Mouse (Mus musculus) limb, embryonic 12.5 days (tissue): ENCODE data around the gene Ifitm7. TPM values are rescaled to one million over a fixed set of nuclear protein-coding genes. Genes with fewer than 3 reads are reported as not detected.
"Not testable (repeated sequence)": the region's sequence is repeated elsewhere in the genome, so short reads cannot be mapped to it uniquely, and the experiment has no call there.

ENCODE experiments used
- ATAC-seq: fragments of 200-750 bp; cut with Nextera tagmentation; 2 replicates; pipeline ENCODE4 v1.8.0; 2017; ENCODE audit warnings: low read depth, moderate TSS enrichment; ENCODE audit not compliant: insufficient number of reproducible peaks, insufficient read depth, low FRiP score, low TSS enrichment
- H3K27ac ChIP-seq: fragments of 300-500 bp; sonication (generic); 2 replicates; pipeline ENCODE4 v1.5.1; 2016; ENCODE audit warnings: mild to moderate bottlenecking, moderate library complexity
- H3K27me3 ChIP-seq: fragments of 300-500 bp; sonication (generic); 2 replicates; pipeline ENCODE4 v1.6.1; 2016; ENCODE audit warnings: mild to moderate bottlenecking, moderate library complexity
- H3K36me3 ChIP-seq: fragments of 300-500 bp; sonication (generic); 2 replicates; pipeline ENCODE4 v1.6.1; 2016; ENCODE audit warnings: mild to moderate bottlenecking, moderate library complexity
- H3K4me1 ChIP-seq: fragments of 300-500 bp; sonication (generic); replicated peaks from 2 replicates; pipeline ENCODE4 v1.6.1; 2016
- H3K4me2 ChIP-seq: fragments of 300-500 bp; sonication (generic); 2 replicates; pipeline ENCODE4 v1.6.1; 2016; ENCODE audit warnings: mild to moderate bottlenecking, moderate library complexity
- H3K4me3 ChIP-seq: fragments of 300-500 bp; sonication (generic); replicated peaks from 2 replicates; pipeline ENCODE4 v1.5.1; 2016; ENCODE audit warnings: mild to moderate bottlenecking
- H3K9ac ChIP-seq: fragments of 300-500 bp; sonication (generic); replicated peaks from 2 replicates; pipeline ENCODE4 v1.6.1; 2016; ENCODE audit warnings: mild to moderate bottlenecking, moderate library complexity
- H3K9me3 ChIP-seq: fragments of 300-500 bp; sonication (generic); 2 replicates; pipeline ENCODE4 v1.6.1; 2016; ENCODE audit warnings: mild to moderate bottlenecking, moderate library complexity
- WGBS: fragments of 180-500 bp; shearing (Covaris S2); methylation state at CpG from one replicate; pipeline ENCODE4 v1.1.7; 2016; 5-methylcytosine and 5-hydroxymethylcytosine counted together
- polyA plus RNA-seq: library from polyadenylated mRNA; unstranded; fragments of >200 nt; fragmentation: Nextera tagmentation; extraction: Ambion mirVana; gene quantifications from 2 replicates; pipeline ENCODE4 v1.2.1, GENCODE M21; 2016

The Ifitm7 gene
- polyA plus RNA-seq, 1 experiment from 2014 or later: 0.75 TPM

DNA sequence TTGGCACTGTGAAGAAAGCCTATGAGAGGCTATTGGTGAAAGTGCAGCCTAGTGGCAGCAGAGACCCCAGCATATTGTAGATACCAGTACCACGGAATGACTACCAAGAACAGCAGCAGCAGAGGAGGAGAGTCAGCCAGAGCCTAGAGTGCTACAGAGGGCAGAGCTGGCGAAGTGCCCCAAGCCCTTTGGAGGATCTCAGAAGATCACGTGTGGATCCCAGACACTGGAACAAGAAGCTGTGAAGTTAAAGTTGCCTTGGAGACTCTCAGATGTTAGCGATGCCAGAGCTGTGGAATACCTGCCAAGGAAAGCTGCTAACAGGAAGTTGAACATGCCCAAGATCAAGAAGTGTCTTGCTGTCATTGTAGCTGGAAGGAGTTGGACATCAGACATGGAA is 18.6 kb upstream of the Ifitm7 start:
- 94% methylated on average over 4 of the region's 4 CpGs for WGBS

DNA sequence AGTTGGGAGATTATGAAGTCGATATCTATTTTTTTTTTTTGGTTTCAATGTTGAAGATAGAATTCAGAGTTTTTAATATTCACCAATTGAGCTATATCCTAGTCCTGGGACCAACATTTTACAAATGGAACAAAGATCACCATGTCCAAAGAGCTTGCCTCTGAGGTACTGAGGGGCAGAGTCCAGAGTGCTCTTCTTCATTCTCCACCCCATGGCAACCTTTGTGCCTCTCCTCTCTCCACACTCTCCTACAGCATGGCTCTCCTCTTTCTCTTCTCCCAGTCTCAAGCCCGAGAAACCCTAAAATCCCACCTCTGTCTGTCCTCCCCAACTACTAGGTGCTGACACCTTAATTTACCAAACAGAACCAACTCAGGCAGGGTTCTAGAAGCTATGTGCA is 18.0 kb upstream of the Ifitm7 start:
- no peak overlapping the region for H3K4me3 ChIP-seq
- no peak overlapping the region for H3K9ac ChIP-seq
- no peak overlapping the region for H3K27ac ChIP-seq
- no peaks in the 10 kb centered on the region for H3K4me1 ChIP-seq
- no peaks in the 10 kb centered on the region for H3K27me3 ChIP-seq
- no peaks in the 10 kb centered on the region for H3K9me3 ChIP-seq
- ATAC-seq: no peak
- H3K36me3 ChIP-seq: no peaks in the 10 kb centered on the region
- H3K4me2 ChIP-seq: no peak overlapping the region
- 80% methylated on average over 2 of the region's 2 CpGs for WGBS

More for the DNA sequence above, 18.6 kb upstream of the Ifitm7 start:
- H3K27me3 ChIP-seq: no peaks in the 10 kb centered on the region
- ATAC-seq: no peak
- no peaks in the 10 kb centered on the region for H3K9me3 ChIP-seq
- no peak overlapping the region for H3K9ac ChIP-seq
- H3K4me2 ChIP-seq: no peak overlapping the region
- H3K36me3 ChIP-seq: no peaks in the 10 kb centered on the region
- no peak overlapping the region for H3K27ac ChIP-seq
- no peak overlapping the region for H3K4me3 ChIP-seq
- H3K4me1 ChIP-seq: no peaks in the 10 kb centered on the region

DNA sequence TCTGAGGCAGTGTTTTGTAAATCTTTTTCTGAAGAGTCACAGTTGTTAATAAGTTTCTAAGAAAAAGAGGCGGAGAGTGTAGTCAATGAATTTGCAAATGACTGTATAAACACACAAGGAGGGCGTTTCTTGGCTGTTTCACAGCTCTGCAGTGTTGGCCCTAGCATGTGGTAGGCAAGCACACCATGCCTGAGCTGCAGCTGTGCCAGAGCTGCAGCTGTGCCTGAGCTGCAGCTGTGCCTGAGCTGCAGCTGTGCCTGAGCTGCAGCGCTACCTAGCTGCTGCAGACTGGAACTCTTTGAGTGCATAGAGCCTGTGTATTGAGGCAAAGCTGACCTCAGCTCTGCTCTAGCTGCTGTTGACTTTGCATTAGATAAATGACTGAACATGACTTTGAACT is 17.5 kb upstream of the Ifitm7 start:
- H3K36me3 ChIP-seq: no peaks in the 10 kb centered on the region
- no peak overlapping the region for H3K9ac ChIP-seq
- H3K4me3 ChIP-seq: no peak overlapping the region
- H3K9me3 ChIP-seq: no peaks in the 10 kb centered on the region
- ATAC-seq: peak; percentile 78
- H3K4me2 ChIP-seq: no peak overlapping the region
- H3K4me1 ChIP-seq: no peaks in the 10 kb centered on the region
- 27% methylated on average over 3 of the region's 3 CpGs for WGBS
- no peak overlapping the region for H3K27ac ChIP-seq
- no peaks in the 10 kb centered on the region for H3K27me3 ChIP-seq

DNA sequence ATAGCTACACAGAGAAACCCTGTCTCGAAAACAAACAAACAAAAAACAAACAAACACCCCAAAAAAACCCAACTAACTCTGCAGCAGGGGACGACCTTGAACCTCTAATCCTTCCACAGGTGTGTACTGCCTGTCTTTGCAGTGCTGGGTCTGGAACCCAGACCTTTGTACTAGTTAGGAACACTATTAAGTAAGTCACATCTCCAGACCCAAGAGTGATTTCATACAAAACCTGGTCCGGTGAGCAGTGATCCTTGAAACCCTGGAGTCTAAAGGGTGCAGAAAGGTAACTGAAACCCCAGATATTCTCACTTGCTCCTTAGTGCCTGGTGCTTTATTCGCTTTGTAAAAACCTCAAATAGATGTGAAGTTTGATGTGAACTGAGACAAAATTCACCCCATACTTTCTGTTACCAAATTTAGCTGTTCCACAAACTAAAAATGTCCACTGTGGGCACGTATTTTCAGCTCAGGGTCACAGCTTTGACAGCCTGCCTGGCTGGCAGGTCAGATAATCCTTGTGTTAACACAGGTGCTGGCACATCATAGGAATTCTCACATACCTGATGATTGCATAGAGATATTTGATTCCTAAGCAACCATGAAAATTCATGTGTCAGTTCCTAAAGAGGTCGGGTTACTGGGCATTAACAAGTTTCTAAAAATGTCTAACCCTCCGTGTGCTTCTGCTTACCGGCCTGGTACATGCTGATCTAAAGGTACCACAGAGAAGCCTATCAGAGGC is 16.9 kb upstream of the Ifitm7 start:
- H3K9ac ChIP-seq: no peak overlapping the region
- no peak overlapping the region for H3K4me2 ChIP-seq
- no peaks in the 10 kb centered on the region for H3K27me3 ChIP-seq
- no peak overlapping the region for H3K27ac ChIP-seq
- 59% methylated on average over 8 of the region's 8 CpGs for WGBS
- H3K4me1 ChIP-seq: no peaks in the 10 kb centered on the region
- H3K36me3 ChIP-seq: no peaks in the 10 kb centered on the region
- no peak for ATAC-seq
- H3K4me3 ChIP-seq: no peak overlapping the region
- no peaks in the 10 kb centered on the region for H3K9me3 ChIP-seq

DNA sequence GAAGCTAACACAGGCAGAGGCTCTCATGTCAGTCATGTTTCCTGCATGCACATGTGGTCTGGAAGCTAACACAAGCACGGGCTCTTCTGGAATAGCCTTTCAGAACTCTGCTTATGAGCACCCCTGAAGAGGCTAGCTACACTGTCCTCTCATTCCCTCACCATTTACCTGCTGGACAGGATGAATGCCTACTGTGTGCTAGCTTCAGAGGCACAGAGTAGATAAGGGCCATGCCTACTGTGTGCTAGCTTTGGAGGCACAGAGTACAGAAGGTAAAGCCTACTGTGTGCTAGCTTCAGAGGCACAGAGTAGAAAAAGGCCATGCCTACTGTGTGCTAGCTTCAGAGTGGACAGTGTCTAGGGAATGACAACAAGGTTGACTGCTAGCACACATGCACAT is 7.8 kb upstream of the Ifitm7 start:
- no peak for ATAC-seq
- no peaks in the 10 kb centered on the region for H3K36me3 ChIP-seq

DNA sequence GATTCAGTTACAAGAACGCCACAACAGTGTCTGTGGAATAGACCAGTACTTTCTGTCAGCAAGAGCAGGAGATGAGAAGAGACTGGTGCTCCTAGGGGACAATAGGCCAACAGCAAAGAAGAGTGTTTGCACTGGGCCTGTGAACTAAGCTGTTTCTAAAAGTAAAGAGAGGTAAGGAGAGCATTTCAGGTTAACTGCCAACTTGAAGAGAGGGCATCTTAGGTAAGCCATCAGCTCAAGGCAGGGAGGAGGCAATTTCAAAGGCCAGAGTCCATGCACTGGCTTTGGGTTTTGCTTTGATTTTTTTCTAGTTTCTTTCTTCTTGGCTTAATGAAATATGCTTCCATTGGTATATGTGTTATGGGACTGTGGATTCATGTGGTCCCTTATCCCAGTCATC is 7.4 kb upstream of the Ifitm7 start:
- Histone ChIP-seq H3K27ac (no peak overlapping the region), H3K4me1 (no peaks in the 10 kb centered on the region), H3K4me2 (no peak overlapping the region), H3K4me3 (no peak overlapping the region), H3K9ac (no peak overlapping the region), H3K36me3 (no peaks in the 10 kb centered on the region), H3K27me3 (no peaks in the 10 kb centered on the region), H3K9me3 (no peaks in the 10 kb centered on the region)
- no peak for ATAC-seq
- WGBS: 84% methylated on average over 1 of the region's 1 CpGs

More for the DNA sequence above, 7.8 kb upstream of the Ifitm7 start:
- no peaks in the 10 kb centered on the region for H3K4me1 ChIP-seq
- no peak overlapping the region for H3K9ac ChIP-seq
- no peak overlapping the region for H3K27ac ChIP-seq
- H3K4me3 ChIP-seq: no peak overlapping the region
- H3K9me3 ChIP-seq: no peaks in the 10 kb centered on the region
- 77% methylated on average over 1 of the region's 1 CpGs for WGBS
- no peaks in the 10 kb centered on the region for H3K27me3 ChIP-seq
- no peak overlapping the region for H3K4me2 ChIP-seq

DNA sequence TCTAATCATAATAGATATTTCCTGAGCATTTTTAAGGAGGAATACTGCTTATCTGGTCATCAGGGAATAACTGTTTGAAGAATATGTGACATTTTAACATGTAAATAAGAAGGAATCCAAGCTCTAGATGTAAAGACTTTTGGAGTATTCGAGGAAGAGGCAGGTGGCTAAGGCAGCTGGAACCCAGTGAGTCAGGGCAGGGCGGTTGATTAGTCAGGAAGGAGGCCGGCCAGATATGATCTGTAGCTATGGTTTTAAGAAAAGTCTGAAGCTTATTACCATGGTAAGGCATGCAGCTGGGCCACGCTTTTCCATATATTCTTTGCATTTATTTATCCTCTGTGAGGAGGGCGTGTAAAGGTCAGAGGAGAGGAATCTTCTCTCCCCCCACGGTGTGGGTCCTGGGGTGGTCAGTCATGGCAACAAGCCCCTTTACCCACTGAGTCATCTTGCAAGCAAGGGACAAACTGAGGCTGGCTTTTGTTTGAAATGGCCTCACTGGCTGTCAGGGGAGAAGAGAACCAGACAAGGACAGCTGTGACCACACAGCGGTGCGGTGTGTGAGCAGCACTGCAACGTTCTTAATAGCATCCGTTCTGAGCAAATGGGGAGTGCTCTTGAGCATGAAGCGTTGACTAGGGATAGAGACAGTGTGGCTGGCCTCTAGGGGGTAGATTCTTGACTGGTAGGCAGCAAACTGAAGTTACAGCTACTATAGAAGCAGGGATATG is 6.0 kb upstream of the Ifitm7 start:
- Histone ChIP-seq H3K9me3 (no peaks in the 10 kb centered on the region), H3K36me3 (no peaks in the 10 kb centered on the region), H3K4me2 (no peak overlapping the region), H3K27ac (no peak overlapping the region), H3K4me1 (no peaks in the 10 kb centered on the region), H3K9ac (no peak overlapping the region), H3K4me3 (no peak overlapping the region), H3K27me3 (no peaks in the 10 kb centered on the region)
- no peak for ATAC-seq
- 85% methylated on average over 11 of the region's 11 CpGs for WGBS

DNA sequence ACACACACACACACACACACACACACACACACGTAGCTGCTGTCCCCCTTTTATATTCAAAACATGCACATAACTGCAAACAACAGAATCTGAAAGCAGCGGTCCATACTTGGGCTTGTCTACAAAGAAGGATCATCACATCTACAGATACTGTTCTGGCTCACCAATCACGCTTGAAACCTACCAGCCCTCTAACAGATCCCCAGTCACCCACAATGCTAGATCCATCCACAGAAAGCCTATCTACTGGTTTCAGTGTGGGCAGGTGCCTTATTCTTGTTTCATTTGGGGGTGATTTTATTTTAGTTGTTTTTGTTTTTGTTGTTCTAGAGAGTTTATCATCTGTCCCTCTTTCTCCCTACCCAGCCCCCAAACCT is 503 bp downstream of the Ifitm7 start:
- Histone ChIP-seq H3K4me1 (peaks cover 6% of the 10 kb centered on the region), H3K27me3 (no peaks in the 10 kb centered on the region), H3K4me2 (peak overlapping the region; percentile 80), H3K36me3 (no peaks in the 10 kb centered on the region), H3K9me3 (no peaks in the 10 kb centered on the region), H3K4me3 (peak overlapping the region; percentile 58), H3K9ac (peak overlapping the region; percentile 66; the same call in 1 of the 2 replicates), H3K27ac (no peak overlapping the region)
- ATAC-seq: peak; percentile 52; the same call in 1 of the 2 replicates
- 62% methylated on average over 3 of the region's 3 CpGs for WGBS

DNA sequence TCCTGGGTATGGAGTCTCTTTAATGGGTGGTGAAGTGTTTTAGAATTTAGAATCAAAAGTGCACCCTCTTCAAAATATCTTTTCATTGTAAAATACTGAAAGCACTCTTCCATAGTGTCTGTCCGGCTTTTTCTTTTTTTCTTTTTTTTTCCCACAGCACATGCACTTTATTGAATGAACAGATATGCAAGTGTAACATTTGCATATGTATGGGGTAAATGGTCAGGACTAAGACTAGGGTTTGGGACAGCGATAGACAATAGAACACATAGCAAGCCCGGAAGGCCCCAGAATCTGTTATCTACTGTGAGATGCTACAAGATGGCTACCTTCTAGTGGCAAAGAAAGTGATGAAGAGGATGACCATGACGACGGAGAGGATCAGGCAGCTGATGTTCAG is 3.5 kb downstream of the Ifitm7 start:
- no peak overlapping the region for H3K4me3 ChIP-seq
- H3K9ac ChIP-seq: no peak overlapping the region
- H3K27ac ChIP-seq: no peak overlapping the region
- H3K9me3 ChIP-seq: no peaks in the 10 kb centered on the region
- H3K4me1 ChIP-seq: peaks cover 6% of the 10 kb centered on the region
- no peak overlapping the region for H3K4me2 ChIP-seq
- H3K36me3 ChIP-seq: no peaks in the 10 kb centered on the region
- H3K27me3 ChIP-seq: no peaks in the 10 kb centered on the region
- no peak for ATAC-seq
- 90% methylated on average over 5 of the region's 5 CpGs for WGBS

DNA sequence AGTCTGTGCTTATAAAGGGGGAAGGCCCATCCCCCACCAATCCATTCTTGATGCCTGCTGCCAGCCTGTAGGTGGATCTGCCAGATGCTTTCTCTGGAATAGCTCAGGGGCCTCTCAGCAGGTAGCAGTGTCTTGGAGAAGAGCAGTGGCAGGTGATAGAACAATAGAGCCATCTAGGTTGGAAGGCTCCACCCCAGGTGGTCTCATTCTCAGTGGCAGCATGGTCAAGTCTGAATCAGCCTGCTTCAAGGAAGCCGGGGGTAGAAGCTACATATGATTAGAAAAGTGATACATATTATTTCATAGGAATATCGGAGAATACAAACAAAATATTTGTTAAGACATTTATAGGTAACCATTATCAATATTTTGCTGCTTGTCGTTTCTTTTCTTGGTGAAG is 5.0 kb downstream of the Ifitm7 start:
- WGBS: 80% methylated on average over 3 of the region's 3 CpGs
- not testable (repeated sequence) for ATAC-seq, H3K9me3 ChIP-seq

DNA sequence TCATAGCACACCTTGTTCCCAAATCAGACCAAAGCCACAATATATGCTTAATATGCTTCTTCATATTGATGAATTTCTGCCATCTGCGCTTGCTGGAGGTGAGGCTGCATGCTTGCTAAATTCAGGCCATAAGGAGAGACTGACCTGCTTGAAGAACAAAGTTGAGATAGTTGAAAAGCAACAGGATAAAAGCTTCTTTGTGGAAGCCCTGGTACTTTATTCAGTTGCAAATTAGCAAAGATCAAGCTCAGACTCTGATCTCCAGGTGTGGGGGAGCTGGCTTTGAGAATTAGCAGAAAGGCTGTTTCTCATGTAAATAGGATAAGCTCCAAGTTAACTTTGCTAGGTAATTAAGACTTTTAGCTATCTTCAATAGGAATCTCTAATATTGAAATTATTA is 9.7 kb downstream of the Ifitm7 start:
- H3K9me3 ChIP-seq, H3K4me2 ChIP-seq, H3K9ac ChIP-seq, ATAC-seq, H3K27ac ChIP-seq, H3K27me3 ChIP-seq, H3K4me3 ChIP-seq, H3K4me1 ChIP-seq, H3K36me3 ChIP-seq: not testable (repeated sequence)
- 50% methylated on average over 1 of the region's 1 CpGs for WGBS

More for the DNA sequence above, 5.0 kb downstream of the Ifitm7 start:
- not testable (repeated sequence) for H3K36me3 ChIP-seq, H3K27me3 ChIP-seq, H3K27ac ChIP-seq, H3K4me1 ChIP-seq, H3K4me2 ChIP-seq, H3K9ac ChIP-seq, H3K4me3 ChIP-seq
